ENCODE assay signal across 18 mouse cellular contexts in the genomic region with DNA sequence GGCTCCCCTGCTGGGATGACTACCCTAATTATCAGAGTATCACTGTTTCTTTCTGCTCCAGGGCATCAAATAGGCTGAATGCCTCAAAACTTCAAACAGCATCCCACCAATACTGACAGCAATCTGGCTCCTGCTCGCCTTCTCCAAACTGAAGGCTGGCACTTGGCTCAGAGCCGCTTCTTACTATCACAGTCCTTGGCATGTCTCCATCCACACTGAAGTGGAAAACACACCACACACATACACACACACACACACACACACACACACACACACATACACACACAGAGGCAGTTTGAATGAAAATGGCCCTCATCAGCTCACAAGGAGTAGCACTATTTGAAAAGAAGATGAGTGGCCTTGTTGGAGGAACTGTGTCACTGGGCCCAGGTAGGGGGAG. TPM values are rescaled to one million over a fixed set of nuclear protein-coding genes. Genes with fewer than 3 reads are reported as not detected.
DNase-seq lines count a peak whose midpoint lies in the region; ATAC-seq lines count a peak whose summit lies in the region.
"Had no signal": no experiment of that assay in that cellular context is flagged by ENCODE, and none has a peak within 500 bp of the region (broad histone marks: within the 10 kb centered on the region; RNA-seq: fewer than 3 reads in every experiment).

No protein-coding gene starts in this region.

- no peaks in the 10 kb centered on the region for H3K36me3 ChIP-seq in hindbrain, embryonic 15.5 days
- H3K36me3 ChIP-seq in hindbrain, embryonic 12.5 days = no peaks in the 10 kb centered on the region
- no peaks in the 10 kb centered on the region for H3K36me3 ChIP-seq in midbrain, embryonic 13.5 days
- H3K36me3 ChIP-seq in midbrain, embryonic 10.5 days = no peaks in the 10 kb centered on the region
- H3K36me3 ChIP-seq in forebrain, embryonic 16.5 days (ENCODE audit: control insufficient read depth, insufficient read depth) = no peaks in the 10 kb centered on the region
- H3K36me3 ChIP-seq: embryonic facial prominence, embryonic 12.5 days; liver, embryonic 15.5 days; neural tube, embryonic 15.5 days; stomach, embryonic 15.5 days had no signal

- H3K9ac ChIP-seq in hindbrain, embryonic 15.5 days = no peak overlapping the region
- no peak overlapping the region for H3K9ac ChIP-seq in hindbrain, embryonic 12.5 days
- no peak overlapping the region for H3K9ac ChIP-seq in midbrain, embryonic 13.5 days (replicated peaks)
- H3K9ac ChIP-seq in forebrain, embryonic 16.5 days (replicated peaks; ENCODE audit: low read depth, low read length) = no peak overlapping the region
- H3K9ac ChIP-seq: embryonic facial prominence, embryonic 12.5 days; liver, embryonic 15.5 days; neural tube, embryonic 15.5 days; stomach, embryonic 15.5 days had no signal

- H3K27me3 ChIP-seq in hindbrain, embryonic 15.5 days = no peaks in the 10 kb centered on the region
- no peaks in the 10 kb centered on the region for H3K27me3 ChIP-seq in hindbrain, embryonic 12.5 days
- no peaks in the 10 kb centered on the region for H3K27me3 ChIP-seq in midbrain, embryonic 13.5 days
- no peaks in the 10 kb centered on the region for H3K27me3 ChIP-seq in midbrain, embryonic 10.5 days (ENCODE audit: low read depth, poor library complexity, severe bottlenecking)
- H3K27me3 ChIP-seq in forebrain, embryonic 16.5 days (replicated peaks; ENCODE audit: control insufficient read depth, insufficient read depth, low read length) = no peaks in the 10 kb centered on the region
- H3K27me3 ChIP-seq: CH12.LX; embryonic facial prominence, embryonic 12.5 days; liver, embryonic 15.5 days; neural tube, embryonic 15.5 days; stomach, embryonic 15.5 days had no signal

- H3K9me3 ChIP-seq in hindbrain, embryonic 15.5 days = no peaks in the 10 kb centered on the region
- H3K9me3 ChIP-seq in hindbrain, embryonic 12.5 days (replicated peaks) = no peaks in the 10 kb centered on the region
- no peaks in the 10 kb centered on the region for H3K9me3 ChIP-seq in midbrain, embryonic 13.5 days
- H3K9me3 ChIP-seq in midbrain, embryonic 10.5 days (replicated peaks) = no peaks in the 10 kb centered on the region
- no peaks in the 10 kb centered on the region for H3K9me3 ChIP-seq in forebrain, embryonic 16.5 days (ENCODE audit: control insufficient read depth, low read length)
- H3K9me3 ChIP-seq: embryonic facial prominence, embryonic 12.5 days; liver, embryonic 15.5 days; neural tube, embryonic 15.5 days; stomach, embryonic 15.5 days had no signal

- H3K4me2 ChIP-seq in hindbrain, embryonic 15.5 days = no peak overlapping the region
- H3K4me2 ChIP-seq in hindbrain, embryonic 12.5 days (replicated peaks) = no peak overlapping the region
- H3K4me2 ChIP-seq in midbrain, embryonic 13.5 days (replicated peaks) = no peak overlapping the region
- no peak overlapping the region for H3K4me2 ChIP-seq in forebrain, embryonic 16.5 days (ENCODE audit: low read length)
- H3K4me2 ChIP-seq: embryonic facial prominence, embryonic 12.5 days; liver, embryonic 15.5 days; neural tube, embryonic 15.5 days; stomach, embryonic 15.5 days had no signal

- peak; percentile 23 for DNase-seq in adrenal gland, postnatal 10 days
- no peak for DNase-seq in adrenal gland, adult 18-20 months (ENCODE audit: low spot score in 2 of 2)
- DNase-seq in midbrain, embryonic 10.5 days (ENCODE audit: low spot score) = no peak
- DNase-seq: cerebellum, postnatal 25 days; gastrocnemius, postnatal 36 days; thymus, postnatal 14 days had no signal

- peak; percentile 48; the same call in 1 of the 2 replicates for ATAC-seq in hindbrain, embryonic 15.5 days (ENCODE audit: low FRiP score, low read depth)
- no peak for ATAC-seq in hindbrain, embryonic 12.5 days (ENCODE audit: low FRiP score)
- ATAC-seq in midbrain, embryonic 13.5 days = 0 out of 2 replicates have a peak, but pooled peaks have one; percentile 50
- peak; percentile 86 for ATAC-seq in forebrain, embryonic 16.5 days
- no peak for ATAC-seq in granulocyte monocyte progenitor cell, adult 5-6 weeks (replicated peaks; ENCODE audit: poor library complexity, severe bottlenecking)
- ATAC-seq: inflammation-experienced regulatory T-cells, adult 6 months had no signal

- H3K4me3 ChIP-seq in hindbrain, embryonic 15.5 days = no peak overlapping the region
- no peak overlapping the region for H3K4me3 ChIP-seq in hindbrain, embryonic 12.5 days
- H3K4me3 ChIP-seq in midbrain, embryonic 13.5 days (replicated peaks) = no peak overlapping the region
- H3K4me3 ChIP-seq in midbrain, embryonic 10.5 days = no peak overlapping the region
- no peak overlapping the region for H3K4me3 ChIP-seq in forebrain, embryonic 16.5 days (replicated peaks; ENCODE audit: low read length)
- H3K4me3 ChIP-seq: embryonic facial prominence, embryonic 12.5 days; liver, embryonic 15.5 days; neural tube, embryonic 15.5 days; stomach, embryonic 15.5 days had no signal

- WGBS in hindbrain, embryonic 15.5 days = 67% methylated on average over 2 of the region's 2 CpGs
- WGBS in hindbrain, embryonic 12.5 days = 85% methylated on average over 2 of the region's 2 CpGs
- 67% methylated on average over 2 of the region's 2 CpGs for WGBS in midbrain, embryonic 13.5 days
- WGBS in midbrain, embryonic 10.5 days = 85% methylated on average over 2 of the region's 2 CpGs
- 11% methylated on average over 2 of the region's 2 CpGs for WGBS in forebrain, embryonic 16.5 days

- no peaks in the 10 kb centered on the region for H3K4me1 ChIP-seq in hindbrain, embryonic 15.5 days (replicated peaks)
- H3K4me1 ChIP-seq in hindbrain, embryonic 12.5 days = peaks cover 1% of the 10 kb centered on the region; the same call in 1 of the 2 replicates
- H3K4me1 ChIP-seq in midbrain, embryonic 13.5 days (replicated peaks) = peaks cover 2% of the 10 kb centered on the region; the same call in 1 of the 2 replicates
- peaks cover 2% of the 10 kb centered on the region for H3K4me1 ChIP-seq in midbrain, embryonic 10.5 days
- peaks cover 4% of the 10 kb centered on the region; the same call in 1 of the 2 replicates for H3K4me1 ChIP-seq in forebrain, embryonic 16.5 days (replicated peaks; ENCODE audit: control insufficient read depth, insufficient read depth, low read length)
- H3K4me1 ChIP-seq: embryonic facial prominence, embryonic 12.5 days; liver, embryonic 15.5 days; neural tube, embryonic 15.5 days had no signal

- no peak overlapping the region for H3K27ac ChIP-seq in hindbrain, embryonic 15.5 days (replicated peaks)
- H3K27ac ChIP-seq in hindbrain, embryonic 12.5 days = no peak overlapping the region
- no peak overlapping the region for H3K27ac ChIP-seq in midbrain, embryonic 13.5 days
- H3K27ac ChIP-seq in midbrain, embryonic 10.5 days (replicated peaks) = no peak overlapping the region
- no peak overlapping the region for H3K27ac ChIP-seq in forebrain, embryonic 16.5 days (ENCODE audit: low read length)
- H3K27ac ChIP-seq: embryonic facial prominence, embryonic 12.5 days; liver, embryonic 15.5 days; macrophage; neural tube, embryonic 15.5 days; stomach, embryonic 15.5 days had no signal

RNA-seq across cellular contexts. Expression of gene Stam2, which starts 35.8 kb away (rescaled TPM):
- total RNA-seq in adrenal gland, postnatal 10 days (2021) = 10 to 100 TPM; 31.6 to 32.5 TPM
- total RNA-seq in adrenal gland, adult 18-20 months (2021) = 10 to 100 TPM; 24.8 to 30.7 TPM
- polyA plus RNA-seq in hindbrain, embryonic 15.5 days (2015; fragmentation: Nextera tagmentation; extraction: Ambion mirVana) = 35.8 and 35.9 TPM in 2 replicates
- polyA plus RNA-seq in hindbrain, embryonic 12.5 days (2016; fragmentation: Nextera tagmentation; extraction: Ambion mirVana) = 48.2 and 48.8 TPM in 2 replicates
- polyA plus RNA-seq in midbrain, embryonic 13.5 days (2015; fragmentation: Nextera tagmentation; extraction: Ambion mirVana) = 40.4 and 42.2 TPM in 2 replicates
- 37.7 and 39.2 TPM in 2 replicates for polyA plus RNA-seq in midbrain, embryonic 10.5 days (2016; fragmentation: Nextera tagmentation; extraction: Ambion mirVana)
- 49.8 and 54.6 TPM in 2 replicates for polyA plus RNA-seq in forebrain, embryonic 16.5 days (2015; fragmentation: Nextera tagmentation; extraction: Ambion mirVana)
- total RNA-seq in granulocyte monocyte progenitor cell, adult 5-6 weeks (2014; fragmentation: Nextera tagmentation) = 12.6 and 21.4 TPM in 2 replicates
- total RNA-seq in granulocyte monocyte progenitor cell, adult 5-6 weeks (2017) = 15.6 and 18.3 TPM in 2 replicates

Comparison
In these comparisons a context has a peak if more than half of its experiments do, and no peak if none do; other contexts are left out.
1. ATAC-seq: peak in hindbrain, embryonic 15.5 days (single experiment), midbrain, embryonic 13.5 days (single experiment) and forebrain, embryonic 16.5 days (single experiment); none in hindbrain, embryonic 12.5 days (single experiment) and granulocyte monocyte progenitor cell, adult 5-6 weeks (single experiment).